Mouse (Mus musculus) heart, adult 11 months (tissue): ENCODE measurements at regions not wholly inside any gene's neighbourhood (a gene's known extent, or its start where the extent isn't known, plus 50 kb on each side); places are given as distances from the start of the nearest gene placed in this dataset.

ENCODE experiments used
- DNase-seq: peaks from one replicate; pipeline ENCODE4 v3.0.0; 2022

DNA sequence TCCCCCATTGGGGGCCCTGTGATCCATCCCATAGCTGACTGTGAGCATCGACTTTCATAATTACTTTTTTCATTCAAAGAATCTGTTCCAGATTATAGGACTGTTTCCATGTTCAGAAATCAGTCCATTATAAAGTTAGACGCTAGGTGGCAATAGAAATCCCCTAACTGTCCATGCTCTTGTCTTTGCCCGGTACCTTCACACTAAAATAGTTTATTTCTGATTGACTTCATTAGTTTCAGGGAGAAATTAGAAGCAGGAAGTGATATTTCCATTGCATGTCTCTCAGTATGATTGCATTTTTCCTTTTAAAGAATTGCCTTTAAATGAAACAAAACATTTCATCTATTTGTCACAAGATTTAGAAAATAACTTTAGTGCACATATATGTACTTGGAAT lies 131.7 kb downstream of the Fbxo8 start:
- no peak for DNase-seq

DNA sequence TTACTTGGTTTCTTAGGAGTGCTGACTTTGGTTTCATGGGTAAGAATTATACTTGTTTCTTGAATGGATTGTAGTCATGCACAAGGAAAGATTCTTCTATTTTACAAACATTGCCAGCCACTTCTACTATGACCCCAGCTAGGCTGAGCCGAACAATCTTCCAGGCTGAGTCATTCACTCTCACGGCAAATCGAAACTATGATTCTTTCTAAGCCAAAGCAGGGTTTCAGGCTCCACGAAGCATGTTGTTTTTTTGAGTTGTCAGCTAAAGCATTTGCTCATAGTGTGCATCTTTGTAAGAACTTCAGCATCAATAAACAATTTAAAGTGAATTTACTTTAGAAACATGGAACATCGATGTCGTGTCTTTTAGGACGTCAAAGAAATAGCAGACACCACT lies 133.5 kb downstream of the Fbxo8 start:
- no peak for DNase-seq

DNA sequence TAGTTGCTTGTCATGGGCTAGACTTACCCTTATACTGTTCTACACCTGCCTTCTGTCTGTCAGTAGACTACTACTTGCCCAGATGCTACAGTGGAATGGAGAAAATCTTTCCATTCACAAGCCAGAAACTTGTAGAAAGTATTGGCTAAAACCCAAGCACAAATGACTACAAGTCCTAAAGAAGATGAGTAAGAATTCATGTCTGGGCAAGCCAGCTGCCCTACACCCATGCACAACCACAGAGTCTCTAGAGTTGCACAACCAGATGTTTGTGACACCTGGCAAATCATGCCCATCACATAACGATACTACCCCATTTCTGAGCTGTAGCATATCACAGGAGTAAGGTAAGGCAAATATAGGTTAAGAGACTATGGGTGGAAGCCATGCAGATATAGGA lies 144.5 kb downstream of the Fbxo8 start:
- DNase-seq, result no peak

DNA sequence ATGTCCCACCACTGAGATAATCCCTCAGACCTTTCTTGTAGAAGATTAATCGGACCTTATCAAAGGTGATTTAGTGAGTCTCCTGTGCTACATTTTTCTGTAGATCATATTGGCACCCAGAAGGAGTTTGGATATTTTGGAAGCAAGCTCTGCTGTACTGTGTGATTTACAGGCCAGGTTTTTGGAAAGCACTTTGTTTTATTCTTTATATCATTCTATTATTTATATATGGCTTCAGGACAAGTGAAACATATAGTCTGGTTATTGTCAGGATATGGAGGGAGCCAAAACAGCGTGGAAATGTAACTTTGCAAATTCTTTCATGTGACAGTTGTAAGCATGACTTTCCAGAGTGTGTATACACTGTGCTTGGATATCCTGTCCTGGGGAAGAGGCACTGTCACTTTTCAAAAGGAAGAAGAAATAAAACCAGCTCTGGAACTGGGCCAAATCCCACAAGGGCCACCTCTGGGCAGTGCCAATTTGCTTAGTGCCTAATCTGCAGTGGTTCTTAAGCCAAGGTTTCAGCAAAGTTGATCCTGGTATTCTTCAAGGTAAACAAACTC lies 149.8 kb downstream of the Fbxo8 start:
- DNase-seq, result peak; percentile 58

DNA sequence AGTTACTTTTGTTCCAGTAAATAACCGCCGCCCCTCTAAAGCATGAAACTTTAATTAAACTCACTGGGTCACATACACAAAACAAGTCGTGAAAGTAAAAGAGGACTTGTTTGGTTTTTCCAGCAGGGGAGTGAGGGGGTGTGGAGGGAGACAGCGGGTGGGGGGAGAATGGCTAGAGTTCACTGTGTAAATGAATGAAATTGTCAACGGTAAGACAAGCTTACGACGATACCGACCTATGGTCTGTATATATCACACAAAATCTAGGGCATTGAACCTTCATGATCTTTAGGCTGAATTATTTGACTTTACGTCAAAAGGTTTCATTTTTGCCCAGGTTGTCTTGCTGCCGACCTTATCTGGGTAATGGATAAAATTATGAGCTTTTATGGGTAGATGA lies 155.5 kb downstream of the Fbxo8 start:
- DNase-seq, result no peak

DNA sequence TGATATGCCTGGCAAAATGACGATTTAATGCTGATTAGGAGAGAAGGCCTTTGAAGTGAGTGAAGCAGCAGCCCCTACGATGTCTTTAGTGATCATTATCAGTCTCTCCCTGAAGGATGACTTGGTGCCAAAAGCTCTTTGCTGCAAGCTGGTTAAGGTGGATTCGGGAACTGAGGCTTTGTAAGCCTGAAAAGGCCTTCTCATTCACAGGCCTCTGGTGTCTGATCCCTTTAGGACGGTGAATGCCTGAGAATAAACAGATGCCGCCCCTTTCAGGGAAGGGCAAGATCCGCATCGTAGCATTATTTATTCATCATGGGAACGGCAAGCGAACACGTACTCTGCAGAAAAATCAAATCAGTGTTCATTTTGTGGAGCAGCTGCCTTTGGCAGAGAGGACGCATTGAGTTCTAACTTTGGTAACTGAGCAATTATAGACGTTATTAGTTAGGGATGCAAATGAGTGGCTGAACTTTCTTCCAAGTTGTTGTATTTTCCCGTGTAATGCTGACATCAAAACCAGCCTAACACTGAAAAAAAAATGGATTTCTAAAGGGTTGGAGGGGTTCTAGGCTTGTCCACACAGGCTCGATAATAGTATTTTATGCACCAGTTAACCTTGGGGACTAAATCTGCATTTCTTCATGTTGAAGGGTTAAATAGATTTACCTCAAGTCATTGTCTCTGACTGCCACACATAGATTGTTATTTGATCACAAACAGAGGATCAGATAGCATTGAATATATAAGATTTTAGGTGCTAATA lies 156.2 kb downstream of the Fbxo8 start:
- DNase-seq, result no peak

DNA sequence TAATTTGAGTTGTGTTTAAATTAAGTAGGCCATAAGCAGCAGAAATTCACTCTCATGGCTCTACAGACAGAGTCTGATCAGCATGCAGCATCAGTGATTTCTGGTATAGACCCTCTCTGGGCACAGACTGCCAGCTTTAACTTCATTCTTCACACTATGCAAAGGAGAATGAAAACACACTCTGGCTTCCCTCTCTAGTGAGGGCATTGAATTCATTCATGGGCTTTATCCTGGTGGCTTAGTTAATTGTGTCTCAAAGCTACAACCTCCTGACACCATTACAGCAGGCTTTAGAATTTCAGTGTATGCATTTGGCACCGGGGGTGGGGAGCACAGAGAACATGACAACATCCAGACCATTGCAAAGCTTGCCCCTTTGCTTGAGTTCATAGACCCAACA lies 169.1 kb downstream of the Fbxo8 start:
- no peak for DNase-seq

DNA sequence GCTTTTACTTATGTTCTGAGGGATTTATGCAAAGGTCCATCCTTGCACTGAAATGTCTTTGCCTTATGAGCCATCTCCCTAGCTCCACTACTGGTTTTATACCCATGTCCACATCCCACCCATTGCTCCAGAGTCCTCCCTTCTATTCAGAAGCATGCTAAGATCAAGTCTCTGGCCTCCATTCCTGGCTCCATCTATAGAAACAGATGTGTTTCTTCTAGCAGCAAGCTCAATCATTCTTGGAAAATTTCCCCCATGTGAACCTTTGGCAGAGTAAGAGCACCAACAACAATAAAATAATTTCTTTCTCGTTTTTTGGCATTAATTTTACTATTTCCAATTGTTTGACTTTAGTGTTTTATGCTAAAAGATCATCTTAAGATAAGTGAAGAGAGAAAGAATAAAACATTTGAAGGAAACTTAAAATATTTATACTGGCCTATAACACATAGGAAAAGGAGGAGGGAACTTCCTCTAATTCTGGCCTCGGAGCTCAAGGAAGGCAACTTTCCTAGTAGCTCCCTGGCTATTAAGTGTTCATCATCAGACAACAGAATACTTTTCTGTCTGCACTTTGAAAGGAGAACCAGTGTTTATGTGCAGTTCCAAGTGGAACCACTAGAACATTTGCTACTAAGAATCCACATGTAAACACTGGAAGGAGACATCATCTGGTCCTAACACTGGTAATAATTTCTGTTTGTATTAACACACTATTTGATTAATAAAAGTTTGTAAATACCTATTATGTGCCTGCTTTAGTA lies 171.8 kb downstream of the Fbxo8 start:
- no peak for DNase-seq

DNA sequence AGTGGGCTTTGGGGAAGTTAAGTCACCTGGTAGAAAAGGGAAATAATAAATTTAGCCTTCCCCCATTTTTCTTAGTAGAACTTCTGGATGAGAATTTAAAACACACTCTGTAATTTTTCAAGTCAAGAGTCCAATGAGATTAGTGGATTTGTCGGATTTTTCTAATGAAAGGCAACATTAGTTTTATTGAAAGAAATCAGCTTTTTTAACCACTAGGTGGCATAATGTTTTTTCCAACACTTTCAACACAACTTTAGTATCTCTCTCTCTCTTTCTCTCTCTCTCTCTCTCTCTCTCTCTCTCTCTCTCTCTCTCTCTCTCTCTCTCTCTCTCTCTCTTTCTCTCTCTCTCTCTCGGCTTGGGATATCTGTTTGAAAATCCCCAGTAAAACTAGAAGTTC lies 173.7 kb downstream of the Fbxo8 start:
- DNase-seq, result no peak

DNA sequence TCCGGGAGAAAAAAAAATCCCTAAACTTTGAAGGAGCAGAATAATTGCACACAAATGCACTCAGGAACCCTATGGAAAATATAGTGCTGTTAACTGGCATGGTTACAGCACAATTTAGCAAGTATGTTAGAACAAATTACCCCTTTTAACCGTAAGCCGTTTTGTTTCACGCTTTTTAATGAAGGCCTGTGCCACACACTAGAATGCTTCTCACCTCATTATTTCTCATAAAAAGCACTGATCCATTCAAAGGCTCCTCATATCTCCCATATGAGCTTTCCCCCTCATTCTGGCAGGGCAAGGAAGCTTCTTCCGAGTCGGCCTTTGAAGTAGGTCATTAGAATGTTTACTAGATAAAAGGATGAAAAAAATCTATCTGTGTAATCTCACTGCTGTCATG lies 182.4 kb downstream of the Fbxo8 start:
- no peak for DNase-seq

DNA sequence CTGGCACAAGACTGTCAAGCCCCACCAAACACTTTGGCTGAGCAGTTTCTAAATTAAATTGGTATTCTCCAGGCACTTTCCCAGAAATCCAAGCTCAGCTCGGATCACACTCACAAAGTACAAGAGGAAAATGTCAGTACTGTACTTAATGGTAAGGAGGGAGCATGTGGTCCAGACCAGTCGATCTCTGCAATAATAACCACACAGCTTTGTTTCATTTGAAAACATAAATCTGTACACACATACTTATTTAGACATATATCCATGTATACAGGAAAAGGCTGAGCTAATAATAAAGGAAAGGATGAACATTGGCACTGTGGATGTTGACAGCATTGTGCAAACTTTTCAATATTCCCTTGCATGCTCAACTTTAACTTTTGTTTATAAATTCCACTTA lies 184.1 kb downstream of the Fbxo8 start:
- no peak for DNase-seq

DNA sequence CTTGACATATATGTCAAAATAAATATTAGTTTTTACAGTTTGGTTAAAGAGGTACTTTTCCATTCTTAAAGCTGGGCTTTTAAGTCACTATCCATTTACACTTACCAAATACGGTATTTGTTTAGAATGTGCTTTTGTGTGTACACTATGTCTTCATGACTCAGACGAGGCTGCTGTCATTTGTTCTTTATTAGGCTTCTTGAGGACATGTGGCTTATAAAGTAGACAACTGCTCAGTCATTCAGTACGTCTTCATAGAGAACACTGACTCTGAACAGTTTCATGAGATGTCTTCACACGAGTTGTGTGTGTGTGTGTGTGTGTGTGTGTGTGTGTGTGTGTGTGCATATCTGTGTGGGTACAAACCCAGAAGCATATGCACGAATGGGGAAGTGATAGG lies 216.1 kb downstream of the Fbxo8 start:
- no peak for DNase-seq

DNA sequence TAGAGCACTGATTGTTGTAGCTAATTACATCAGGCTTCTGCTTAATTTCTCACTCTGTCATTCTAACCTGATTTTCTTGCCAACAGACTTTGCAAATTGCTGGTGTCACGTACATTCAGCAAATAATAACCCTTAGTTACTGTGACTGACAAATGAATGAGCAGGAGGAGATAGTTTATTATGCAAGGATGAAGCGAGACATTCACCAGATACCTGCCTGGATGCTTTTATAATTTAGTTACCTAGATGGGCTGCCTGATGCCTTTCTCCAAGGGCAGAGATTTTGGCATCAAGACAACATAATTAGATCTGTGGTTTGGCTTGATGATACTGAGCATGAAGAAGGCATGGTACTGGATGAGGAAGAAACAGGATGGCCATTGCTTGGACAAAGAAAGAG lies 233.6 kb downstream of the Fbxo8 start:
- DNase-seq, result no peak

DNA sequence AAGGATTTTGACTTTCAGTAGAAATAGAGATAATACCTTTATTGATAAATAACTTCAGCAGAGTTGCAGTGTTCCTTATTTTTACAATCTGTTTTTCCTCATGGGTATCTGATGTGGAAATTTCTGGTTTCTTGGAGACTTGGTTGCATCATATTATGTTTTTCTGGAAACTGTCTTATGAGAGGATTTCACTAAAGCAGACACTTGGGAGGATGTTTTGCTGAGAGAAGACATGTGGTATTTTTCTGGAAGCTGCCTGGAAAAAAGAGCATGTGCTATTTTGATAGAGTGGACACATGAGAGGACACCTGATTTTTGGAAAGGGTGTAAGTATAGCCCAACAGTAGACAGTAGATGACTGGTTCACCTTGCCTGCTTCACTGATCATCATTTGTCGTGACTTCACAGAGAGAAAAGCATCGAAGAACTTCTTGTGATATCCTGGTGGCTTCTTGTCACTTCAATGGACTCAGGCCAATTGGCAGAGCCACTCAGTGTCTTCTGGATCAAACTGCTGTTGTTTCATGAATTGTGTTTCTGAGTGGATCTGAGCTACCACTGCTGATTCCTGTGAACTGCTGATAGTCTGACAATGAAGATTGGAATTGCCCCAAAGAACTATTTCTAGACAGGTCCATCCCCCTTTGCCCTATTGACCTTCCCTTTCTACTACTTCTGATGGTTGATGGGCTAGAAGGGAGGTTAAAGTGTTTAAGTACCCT lies 238.8 kb downstream of the Fbxo8 start:
- DNase-seq, result peak; percentile 87

DNA sequence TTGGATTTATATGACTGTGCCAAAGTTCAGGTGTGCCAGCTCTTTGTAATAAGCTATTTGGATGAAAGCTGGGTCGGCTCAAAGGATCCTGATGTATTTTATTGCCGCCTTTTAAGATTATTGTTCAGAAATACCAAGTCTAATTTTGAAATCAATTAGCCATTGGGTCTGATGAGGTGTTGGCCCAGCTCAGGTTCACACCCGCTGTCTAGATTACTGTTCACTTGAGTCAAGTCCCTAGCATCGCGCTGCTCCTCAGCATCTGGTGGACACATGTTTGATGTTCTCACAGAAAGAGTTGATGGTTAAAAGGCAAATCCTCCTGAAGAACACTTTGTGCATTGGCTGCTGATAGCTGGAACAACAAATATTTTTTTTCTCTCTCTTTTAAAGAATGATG lies 281.8 kb downstream of the Fbxo8 start:
- peak; percentile 70 for DNase-seq

DNA sequence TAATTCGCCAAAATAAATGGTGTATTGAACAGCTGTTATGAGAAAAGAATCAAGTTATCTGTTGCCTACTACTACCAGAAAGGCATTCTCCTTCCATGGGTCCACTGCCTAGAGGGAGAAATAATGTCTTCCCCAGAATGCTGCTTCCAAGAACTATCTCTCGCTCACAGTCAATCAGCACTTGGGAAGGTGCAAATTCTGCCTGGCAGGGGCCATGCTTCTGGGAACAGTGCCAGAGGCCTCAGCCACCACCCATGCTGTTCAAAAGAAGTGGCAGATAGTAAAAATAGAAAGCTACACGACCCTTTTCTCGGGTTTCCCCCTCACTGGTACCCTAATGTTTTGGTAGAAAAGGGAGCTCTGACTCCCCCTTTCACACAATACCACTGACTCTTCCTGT lies 282.2 kb downstream of the Fbxo8 start:
- peak; percentile 86 for DNase-seq

DNA sequence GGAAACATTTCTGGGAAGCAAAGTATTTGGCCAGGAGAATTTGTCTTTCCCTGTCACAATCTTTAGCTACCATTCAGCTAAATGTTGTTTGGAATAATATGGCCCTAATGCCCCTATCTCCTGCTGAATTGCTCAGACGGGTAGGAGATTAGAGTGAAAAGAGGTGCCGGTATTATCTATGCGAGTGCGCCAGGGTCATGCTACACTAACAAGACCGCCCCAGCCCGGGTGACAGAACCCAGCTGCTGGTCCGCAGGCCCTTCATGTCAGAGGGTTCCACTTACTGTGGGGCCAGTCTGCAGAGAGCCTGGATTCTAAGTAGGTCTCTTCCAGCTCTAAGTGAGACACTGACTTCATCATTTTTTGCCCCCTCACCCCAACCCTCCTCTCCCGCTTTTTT lies 332.6 kb downstream of the Fbxo8 start:
- peak; percentile 86 for DNase-seq

DNA sequence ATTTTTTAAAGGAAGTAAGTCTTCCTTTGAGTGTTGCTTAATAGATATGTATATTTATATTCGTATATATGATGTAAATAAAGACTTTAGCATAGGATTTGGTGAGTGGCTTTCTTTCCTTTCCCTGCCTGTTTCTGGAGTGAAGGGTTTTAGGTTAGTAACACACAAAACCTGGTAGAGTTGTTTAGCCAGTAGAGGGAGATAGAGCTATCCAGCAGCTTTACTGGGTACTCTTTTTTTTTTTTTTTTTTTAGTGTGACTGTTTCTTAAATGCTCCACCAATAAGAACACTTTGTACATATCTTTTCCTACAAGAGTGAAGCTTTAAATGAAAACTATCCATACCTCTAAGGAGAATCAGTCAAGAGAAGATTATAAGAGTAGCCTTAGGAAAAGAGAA lies 333.3 kb downstream of the Fbxo8 start:
- DNase-seq, result no peak

DNA sequence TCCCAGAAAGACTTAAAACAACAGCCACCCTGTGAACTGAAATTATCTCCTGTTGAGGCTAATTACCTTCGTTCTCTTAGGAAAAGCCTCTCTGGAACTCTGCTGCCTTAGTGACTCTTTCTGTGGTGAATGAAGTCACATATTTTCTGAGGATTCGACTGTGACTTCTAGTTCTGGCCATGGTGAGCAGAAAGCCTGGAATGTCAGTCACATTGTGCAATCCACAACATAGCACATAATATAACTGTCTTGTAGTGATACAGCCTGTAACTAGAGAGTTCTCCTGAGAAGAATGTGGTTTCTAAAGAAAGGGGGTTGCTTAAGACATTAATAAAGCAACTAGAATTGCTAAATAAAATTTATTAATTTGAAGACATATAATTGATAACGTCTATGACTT lies 342.7 kb downstream of the Fbxo8 start:
- DNase-seq, result no peak

DNA sequence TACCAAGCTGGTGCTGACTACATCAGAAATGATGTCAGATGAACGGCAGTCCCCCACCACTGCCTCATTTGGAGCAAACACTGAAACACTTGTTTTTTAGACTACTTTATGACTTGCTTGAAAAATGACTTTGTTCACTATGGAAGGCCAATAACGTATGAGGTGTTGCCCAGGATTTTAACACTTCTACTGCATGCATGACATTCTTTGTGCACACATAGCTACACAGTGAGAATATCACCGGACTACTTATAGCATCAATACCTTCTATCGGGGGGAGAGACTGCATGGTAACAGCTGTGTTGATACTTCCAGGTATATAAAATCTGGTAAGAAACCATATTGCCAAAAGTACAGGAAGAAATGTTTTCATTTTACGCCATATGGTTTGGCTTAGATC lies 364.5 kb downstream of the Fbxo8 start:
- no peak for DNase-seq

DNA sequence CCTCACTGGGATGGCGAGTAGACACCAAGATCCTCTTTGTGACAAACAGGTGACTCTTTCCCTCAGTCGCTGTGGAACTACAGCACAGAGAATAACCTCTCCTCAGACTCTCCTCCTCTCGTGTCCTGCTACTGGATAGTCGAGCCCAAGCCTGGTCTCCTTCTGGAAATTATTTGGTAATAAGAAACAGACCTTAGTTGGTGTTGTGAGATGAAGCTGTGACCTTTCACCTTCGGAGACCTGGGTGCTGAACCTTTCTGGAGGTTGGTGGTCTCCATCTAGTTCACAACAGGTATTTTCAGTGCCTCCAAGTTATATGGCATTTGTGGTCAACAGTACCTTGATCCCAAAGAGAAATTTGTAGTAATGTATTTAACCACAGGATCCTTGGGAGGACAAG lies 365.1 kb downstream of the Fbxo8 start:
- DNase-seq, result no peak

DNA sequence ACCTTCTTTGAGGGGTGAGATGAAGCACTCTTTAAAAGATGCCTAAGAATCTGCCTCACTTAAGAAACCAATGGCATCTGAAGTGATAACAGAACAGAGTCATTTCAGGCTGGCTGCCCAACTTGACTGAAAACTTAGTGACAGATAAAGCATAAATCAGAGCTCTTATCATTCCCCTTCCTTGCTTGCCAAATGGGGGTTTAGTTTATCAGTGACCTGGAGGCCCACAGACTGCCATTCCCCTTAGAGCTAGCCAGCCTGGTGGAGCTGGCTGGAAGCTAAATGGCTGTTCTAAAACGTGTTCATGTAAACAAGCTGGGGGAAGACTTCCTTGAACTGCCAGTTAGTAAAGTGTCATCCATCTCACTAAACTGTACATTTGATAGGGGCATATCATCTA lies 373.8 kb downstream of the Fbxo8 start:
- no peak for DNase-seq

DNA sequence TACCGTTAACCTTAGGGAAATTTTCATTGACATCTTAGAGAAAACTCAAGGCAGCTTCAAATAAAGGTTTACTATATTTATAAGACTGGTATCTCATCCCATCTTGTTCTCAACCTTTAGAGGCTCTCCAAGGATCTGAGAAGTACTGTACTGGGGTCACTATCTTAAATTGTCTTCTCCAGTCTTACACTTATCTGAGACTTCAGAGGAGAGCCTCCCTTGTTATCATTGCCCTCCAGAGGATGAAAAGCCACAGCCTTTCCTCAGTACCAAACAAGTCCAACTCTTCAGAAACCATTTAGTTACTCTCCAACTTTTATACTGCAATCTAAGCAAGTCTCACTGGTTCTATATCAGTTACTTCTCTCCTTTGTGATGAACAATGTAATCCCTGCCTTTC lies 376.3 kb downstream of the Fbxo8 start:
- no peak for DNase-seq

DNA sequence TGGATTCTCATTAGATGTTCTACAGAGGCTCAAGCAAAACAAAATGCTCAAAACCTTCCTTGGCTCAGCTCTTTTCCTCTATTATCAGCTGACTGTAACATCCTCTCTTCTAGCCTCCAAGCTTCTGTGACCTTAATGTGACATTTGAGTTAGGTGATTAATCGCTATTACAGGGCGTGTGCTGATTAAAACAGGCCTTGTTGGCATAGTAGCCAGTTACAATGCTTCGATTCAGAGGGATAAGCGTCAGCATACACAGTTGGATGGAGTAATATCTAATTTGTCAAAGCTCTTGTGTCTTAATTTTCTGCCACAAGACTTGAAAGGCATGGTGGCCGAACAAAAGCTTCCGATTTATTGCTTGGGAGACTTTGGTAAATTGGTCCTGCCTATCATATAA lies 378.2 kb downstream of the Fbxo8 start:
- DNase-seq, result no peak
